Mouse (Mus musculus) kidney, postnatal 0 days (tissue): Measurements from ENCODE around the gene Dop1b. TPM values are rescaled to one million over a fixed set of nuclear protein-coding genes. Genes with fewer than 3 reads are reported as not detected.

Source experiments
- ATAC-seq: fragments of 200-750 bp; cut with Nextera tagmentation; replicated peaks from 2 replicates; pipeline ENCODE4 v1.8.0; 2017; ENCODE audit warnings: low read depth, moderate number of reproducible peaks, moderate TSS enrichment, moderate library complexity; ENCODE audit not compliant: low FRiP score
- DNase-seq: peaks from one replicate; pipeline ENCODE4 v3.0.0-alpha.2; 2016; ENCODE audit warnings: low spot score
- H3K27ac ChIP-seq: fragments of 300-500 bp; sonication (generic); 2 replicates; pipeline ENCODE4 v1.5.1; 2014; ENCODE audit warnings: mild to moderate bottlenecking
- H3K27me3 ChIP-seq: fragments of 300-500 bp; sonication (generic); 2 replicates; pipeline ENCODE4 v1.6.1; 2014; ENCODE audit warnings: low read length, mixed read lengths; ENCODE audit not compliant: insufficient read depth
- H3K36me3 ChIP-seq: fragments of 300-500 bp; sonication (generic); 2 replicates; pipeline ENCODE4 v1.6.1; 2014; ENCODE audit warnings: low read length, mixed read lengths; ENCODE audit not compliant: insufficient read depth
- H3K4me1 ChIP-seq: fragments of 300-500 bp; sonication (generic); replicated peaks from 2 replicates; pipeline ENCODE4 v1.6.1; 2014; ENCODE audit warnings: antibody characterized with exemption, low read length, mixed read lengths; ENCODE audit not compliant: insufficient read depth
- H3K4me2 ChIP-seq: fragments of 300-500 bp; sonication (generic); 2 replicates; pipeline ENCODE4 v1.6.1; 2014; ENCODE audit warnings: mild to moderate bottlenecking, low read length, moderate library complexity, mixed read lengths
- H3K4me3 ChIP-seq: fragments of 300-500 bp; sonication (generic); replicated peaks from 2 replicates; pipeline ENCODE4 v1.5.1; 2014; ENCODE audit warnings: low read depth, low read length
- H3K9ac ChIP-seq: fragments of 300-500 bp; sonication (generic); 2 replicates; pipeline ENCODE4 v1.6.1; 2014; ENCODE audit warnings: low read depth, low read length
- H3K9me3 ChIP-seq: fragments of 300-500 bp; sonication (generic); replicated peaks from 2 replicates; pipeline ENCODE4 v1.6.1; 2016; ENCODE audit warnings: low read length, inconsistent platforms, mixed read lengths
- CTCF ChIP-seq: IDR thresholded peaks from 2 replicates; pipeline ENCODE4 v1.5.1; 2016; ENCODE audit warnings: antibody characterized with exemption, low read depth, mild to moderate bottlenecking, moderate library complexity
- WGBS: fragments of 180-500 bp; shearing (Covaris S2); extraction: QIAGEN DNeasy Blood & Tissue Kit; methylation state at CpG from one replicate; pipeline ENCODE4 v1.1.7; 2014; 5-methylcytosine and 5-hydroxymethylcytosine counted together
- polyA plus RNA-seq: library from polyadenylated mRNA; unstranded; fragments of >200 nt; fragmentation: Nextera tagmentation; extraction: Ambion mirVana; gene quantifications from 2 replicates; pipeline ENCODE4 v1.2.1, GENCODE M21; 2015

Dop1b gene
- polyA plus RNA-seq, 1 experiment from 2014 or later, result 22.5 TPM

GRCm38 (mm10) chr16:93784175-93784574 lies 72.5 kb downstream of the Dop1b start:
- ATAC-seq (no peak), DNase-seq (no peak)
- Histone ChIP-seq H3K36me3 (0 out of 2 replicates have a peak, but pooled peaks cover 4% of the 10 kb centered on the region), H3K9ac (no peak overlapping the region), H3K27ac (no peak overlapping the region), H3K27me3 (no peaks in the 10 kb centered on the region), H3K4me1 (no peaks in the 10 kb centered on the region), H3K9me3 (no peaks in the 10 kb centered on the region), H3K4me3 (no peak overlapping the region), H3K4me2 (no peak overlapping the region)
- 93% methylated on average over 7 of the region's 7 CpGs for WGBS
- TF ChIP-seq CTCF, result peak; percentile 31; the same call in 1 of the 2 replicates

GRCm38 (mm10) chr16:93785805-93786204 lies 74.1 kb downstream of the Dop1b start:
- 0 out of 2 replicates have a peak, but pooled peaks cover 4% of the 10 kb centered on the region for H3K36me3 ChIP-seq
- no peaks in the 10 kb centered on the region for H3K9me3 ChIP-seq
- no peak overlapping the region for H3K4me3 ChIP-seq
- ATAC-seq, result peak; percentile 86
- peak; percentile 90 for DNase-seq
- peak; percentile 97 for TF ChIP-seq CTCF
- no peak overlapping the region for H3K27ac ChIP-seq
- WGBS, result 4% methylated on average over 9 of the region's 9 CpGs
- H3K4me1 ChIP-seq, result 0 out of 2 replicates have a peak, but pooled peaks cover 3% of the 10 kb centered on the region
- H3K27me3 ChIP-seq, result no peaks in the 10 kb centered on the region
- H3K9ac ChIP-seq, result no peak overlapping the region
- H3K4me2 ChIP-seq, result no peak overlapping the region

GRCm38 (mm10) chr16:93788388-93788787 lies 76.7 kb downstream of the Dop1b start:
- Histone ChIP-seq H3K4me3 (no peak overlapping the region), H3K4me1 (peaks cover 3% of the 10 kb centered on the region; the same call in 1 of the 2 replicates), H3K9ac (no peak overlapping the region), H3K9me3 (no peaks in the 10 kb centered on the region), H3K27ac (no peak overlapping the region), H3K4me2 (no peak overlapping the region), H3K27me3 (no peaks in the 10 kb centered on the region), H3K36me3 (0 out of 2 replicates have a peak, but pooled peaks cover 4% of the 10 kb centered on the region)
- WGBS, result 86% methylated on average over 4 of the region's 4 CpGs
- TF ChIP-seq CTCF, result no peak
- no peak for ATAC-seq
- DNase-seq, result no peak

GRCm38 (mm10) chr16:93788881-93789280 lies 77.2 kb downstream of the Dop1b start:
- no peak for ATAC-seq
- peaks cover 3% of the 10 kb centered on the region; the same call in 1 of the 2 replicates for H3K4me1 ChIP-seq
- no peak overlapping the region for H3K27ac ChIP-seq
- DNase-seq, result no peak
- H3K4me2 ChIP-seq, result no peak overlapping the region
- no peak for TF ChIP-seq CTCF
- no peaks in the 10 kb centered on the region for H3K9me3 ChIP-seq
- WGBS, result 98% methylated on average over 8 of the region's 8 CpGs
- H3K9ac ChIP-seq, result no peak overlapping the region
- 0 out of 2 replicates have a peak, but pooled peaks cover 3% of the 10 kb centered on the region for H3K36me3 ChIP-seq
- no peaks in the 10 kb centered on the region for H3K27me3 ChIP-seq
- no peak overlapping the region for H3K4me3 ChIP-seq

GRCm38 (mm10) chr16:93789971-93790755 lies 78.5 kb downstream of the Dop1b start:
- Histone ChIP-seq H3K9ac (no peak overlapping the region), H3K27me3 (no peaks in the 10 kb centered on the region), H3K4me1 (peaks cover 3% of the 10 kb centered on the region; the same call in 1 of the 2 replicates), H3K4me2 (no peak overlapping the region), H3K36me3 (no peaks in the 10 kb centered on the region), H3K27ac (no peak overlapping the region), H3K4me3 (no peak overlapping the region), H3K9me3 (no peaks in the 10 kb centered on the region)
- TF ChIP-seq CTCF, result no peak
- no peak for DNase-seq
- ATAC-seq, result no peak
- 46% methylated on average over 5 of the region's 5 CpGs for WGBS

GRCm38 (mm10) chr16:93792981-93793630 lies 81.4 kb downstream of the Dop1b start:
- Histone ChIP-seq H3K36me3 (no peaks in the 10 kb centered on the region), H3K4me1 (peaks cover 3% of the 10 kb centered on the region; the same call in 1 of the 2 replicates), H3K27me3 (no peaks in the 10 kb centered on the region), H3K4me2 (no peak overlapping the region; the same call in 1 of the 2 replicates), H3K4me3 (no peak overlapping the region), H3K27ac (peak overlapping the region; percentile 65), H3K9ac (no peak overlapping the region), H3K9me3 (no peaks in the 10 kb centered on the region)
- DNase-seq (no peak), ATAC-seq (peak; percentile 50)
- TF ChIP-seq CTCF, result no peak
- 49% methylated on average over 15 of the region's 15 CpGs for WGBS
